Mouse (Mus musculus): ENCODE data around the gene Anapc11. TPM values are rescaled to one million over a fixed set of nuclear protein-coding genes. Genes with fewer than 3 reads are reported as not detected.

Anapc11 gene
- polyA plus RNA-seq, 1 experiment from 2014 or later, result 162 TPM

GRCm38 (mm10) chr11:120633520-120634343 lies 35.5 kb downstream of the Anapc11 start, which contains the start of gene Mafg:
TSS of gene Mafg (minus strand) at chr11:120633600.
- Histone ChIP-seq H3K4me2 (replicated peaks) (peak within 1 kb of the TSS; percentile 97), H3K4me1 (peaks cover 40% of the 10 kb centered on the region), H3K27ac (peak within 1 kb of the TSS; percentile 79), H3K27me3 (replicated peaks) (no peaks in the 10 kb centered on the region), H3K36me3 (peaks cover 11% of the 10 kb centered on the region), H3K9ac (peak within 1 kb of the TSS; percentile 95), H3K4me3 (peak within 1 kb of the TSS; percentile 90), H3K9me3 (no peaks in the 10 kb centered on the region)
- WGBS, result 10% methylated on average over 58 of the region's 58 CpGs
- peak; percentile 89 for ATAC-seq (ENCODE audit: low FRiP score, low read depth)

GRCm38 (mm10) chr11:120634810-120635209 lies 36.6 kb downstream of the Anapc11 start:
- H3K4me3 ChIP-seq, result no peak overlapping the region

GRCm38 (mm10) chr11:120641255-120641654 lies 43.0 kb downstream of the Anapc11 start:
- WGBS, result 68% methylated on average over 9 of the region's 9 CpGs
- Histone ChIP-seq H3K9ac (peak overlapping the region; percentile 33), H3K4me3 (no peak overlapping the region), H3K4me1 (peaks cover 21% of the 10 kb centered on the region), H3K9me3 (no peaks in the 10 kb centered on the region), H3K27ac (no peak overlapping the region), H3K4me2 (replicated peaks) (peak overlapping the region; percentile 12; the same call in 1 of the 2 replicates), H3K36me3 (no peaks in the 10 kb centered on the region), H3K27me3 (replicated peaks) (0 out of 2 replicates have a peak, but pooled peaks cover 6% of the 10 kb centered on the region)
- no peak for ATAC-seq (ENCODE audit: low FRiP score, low read depth)

More at GRCm38 (mm10) chr11:120634810-120635209, 36.6 kb downstream of the Anapc11 start:
- Histone ChIP-seq H3K36me3 (no peaks in the 10 kb centered on the region), H3K4me2 (replicated peaks) (no peak overlapping the region), H3K27ac (no peak overlapping the region), H3K9ac (no peak overlapping the region), H3K9me3 (no peaks in the 10 kb centered on the region), H3K27me3 (replicated peaks) (no peaks in the 10 kb centered on the region), H3K4me1 (peaks cover 31% of the 10 kb centered on the region)
- 85% methylated on average over 5 of the region's 5 CpGs for whole genome bisulfite sequencing
- no peak for ATAC-seq (ENCODE audit: low FRiP score, low read depth)

GRCm38 (mm10) chr11:120641869-120642268 lies 43.6 kb downstream of the Anapc11 start:
- Histone ChIP-seq H3K4me1 (peaks cover 21% of the 10 kb centered on the region), H3K27ac (no peak overlapping the region), H3K4me2 (replicated peaks) (peak overlapping the region; percentile 82), H3K27me3 (replicated peaks) (0 out of 2 replicates have a peak, but pooled peaks cover 6% of the 10 kb centered on the region), H3K4me3 (no peak overlapping the region), H3K36me3 (no peaks in the 10 kb centered on the region), H3K9ac (peak overlapping the region; percentile 33; the same call in 1 of the 2 replicates), H3K9me3 (no peaks in the 10 kb centered on the region)
- WGBS, result 83% methylated on average over 8 of the region's 8 CpGs
- no peak for ATAC-seq (ENCODE audit: low FRiP score, low read depth)

- Histone ChIP-seq H3K9ac (peak overlapping the region; percentile 58), H3K27me3 (replicated peaks) (peaks cover 12% of the 10 kb centered on the region; the same call in 1 of the 2 replicates), H3K36me3 (no peaks in the 10 kb centered on the region), H3K4me3 (peak overlapping the region; percentile 40), H3K9me3 (no peaks in the 10 kb centered on the region), H3K27ac (no peak overlapping the region), H3K4me1 (peaks cover 32% of the 10 kb centered on the region), H3K4me2 (replicated peaks) (peak overlapping the region; percentile 82)
- 2% methylated on average over 18 of the region's 18 CpGs for WGBS
- ATAC-seq (ENCODE audit: low FRiP score, low read depth), result peak; percentile 65
Observed at GRCm38 (mm10) chr11:120642939-120643600, 44.8 kb downstream of the Anapc11 start.

GRCm38 (mm10) chr11:120643601-120643987 lies 45.4 kb downstream of the Anapc11 start, which contains the start of gene Pycr1:
TSS of gene Pycr1 (minus strand) at chr11:120643769.
- H3K27ac ChIP-seq, result no peak within 1 kb of the TSS
- peak; percentile 100 for ATAC-seq (ENCODE audit: low FRiP score, low read depth)

GRCm38 (mm10) chr11:120647047-120647830 lies 49.0 kb downstream of the Anapc11 start:
- H3K27ac ChIP-seq, result no peak overlapping the region
- peaks cover 5% of the 10 kb centered on the region; the same call in 1 of the 2 replicates for H3K27me3 ChIP-seq (replicated peaks)
- H3K4me2 ChIP-seq (replicated peaks), result peak overlapping the region; percentile 57

More at GRCm38 (mm10) chr11:120643601-120643987, 45.4 kb downstream of the Anapc11 start, which contains the start of gene Pycr1:
- H3K9ac ChIP-seq, result peak within 1 kb of the TSS; percentile 58
- peak within 1 kb of the TSS; percentile 82 for H3K4me2 ChIP-seq (replicated peaks)
- H3K9me3 ChIP-seq, result no peaks in the 10 kb centered on the region
- peaks cover 35% of the 10 kb centered on the region for H3K4me1 ChIP-seq
- peak within 1 kb of the TSS; percentile 40 for H3K4me3 ChIP-seq
- H3K27me3 ChIP-seq (replicated peaks), result peaks cover 12% of the 10 kb centered on the region; the same call in 1 of the 2 replicates
- under 1% methylated on average over 15 of the region's 15 CpGs for WGBS
- no peaks in the 10 kb centered on the region for H3K36me3 ChIP-seq

GRCm38 (mm10) chr11:120648001-120648476 lies 49.8 kb downstream of the Anapc11 start, which contains the start of gene Myadml2:
TSS of gene Myadml2 (minus strand) at chr11:120648158.
- Histone ChIP-seq H3K4me1 (peaks cover 17% of the 10 kb centered on the region), H3K36me3 (no peaks in the 10 kb centered on the region), H3K9ac (peak within 1 kb of the TSS; percentile 51), H3K9me3 (no peaks in the 10 kb centered on the region), H3K27me3 (replicated peaks) (peaks cover 5% of the 10 kb centered on the region; the same call in 1 of the 2 replicates), H3K4me3 (peak within 1 kb of the TSS; percentile 19), H3K27ac (no peak within 1 kb of the TSS), H3K4me2 (replicated peaks) (peak within 1 kb of the TSS; percentile 57)
- 6% methylated on average over 13 of the region's 13 CpGs for WGBS
- no peak for ATAC-seq (ENCODE audit: low FRiP score, low read depth)

More at GRCm38 (mm10) chr11:120647047-120647830, 49.0 kb downstream of the Anapc11 start:
- Histone ChIP-seq H3K9ac (no peak overlapping the region; the same call in 1 of the 2 replicates), H3K36me3 (no peaks in the 10 kb centered on the region), H3K4me1 (peaks cover 25% of the 10 kb centered on the region), H3K9me3 (no peaks in the 10 kb centered on the region), H3K4me3 (peak overlapping the region; percentile 19; the same call in 1 of the 2 replicates)
- ATAC-seq (ENCODE audit: low FRiP score, low read depth), result no peak
- 82% methylated on average over 35 of the region's 35 CpGs for WGBS

- H3K4me3 ChIP-seq, result no peak overlapping the region
- WGBS, result 83% methylated on average over 3 of the region's 3 CpGs
- no peak for ATAC-seq (ENCODE audit: low FRiP score, low read depth)
Observed at GRCm38 (mm10) chr11:120651872-120652271, 53.7 kb downstream of the Anapc11 start.

GRCm38 (mm10) chr11:120654741-120655140 lies 56.5 kb downstream of the Anapc11 start:
- no peaks in the 10 kb centered on the region for H3K9me3 ChIP-seq
- H3K4me2 ChIP-seq (replicated peaks), result no peak overlapping the region
- whole genome bisulfite sequencing, result 89% methylated on average over 3 of the region's 3 CpGs
- H3K4me1 ChIP-seq, result peaks cover 6% of the 10 kb centered on the region
- H3K4me3 ChIP-seq, result no peak overlapping the region
- H3K9ac ChIP-seq, result no peak overlapping the region
- no peak for ATAC-seq (ENCODE audit: low FRiP score, low read depth)
- H3K27ac ChIP-seq, result no peak overlapping the region
- peaks cover 23% of the 10 kb centered on the region for H3K27me3 ChIP-seq (replicated peaks)
- no peaks in the 10 kb centered on the region for H3K36me3 ChIP-seq

More at GRCm38 (mm10) chr11:120651872-120652271, 53.7 kb downstream of the Anapc11 start:
- H3K4me2 ChIP-seq (replicated peaks), result no peak overlapping the region
- no peaks in the 10 kb centered on the region for H3K36me3 ChIP-seq
- H3K27me3 ChIP-seq (replicated peaks), result peaks cover 5% of the 10 kb centered on the region; the same call in 1 of the 2 replicates
- no peak overlapping the region for H3K27ac ChIP-seq
- no peaks in the 10 kb centered on the region for H3K9me3 ChIP-seq
- H3K9ac ChIP-seq, result no peak overlapping the region
- peaks cover 14% of the 10 kb centered on the region for H3K4me1 ChIP-seq

GRCm38 (mm10) chr11:120657301-120657700 lies 59.1 kb downstream of the Anapc11 start:
- H3K4me2 ChIP-seq (replicated peaks), result no peak overlapping the region
- no peak for ATAC-seq (ENCODE audit: low FRiP score, low read depth)
- H3K27ac ChIP-seq, result no peak overlapping the region
- no peaks in the 10 kb centered on the region for H3K9me3 ChIP-seq
- H3K27me3 ChIP-seq (replicated peaks), result peaks cover 49% of the 10 kb centered on the region
- no peak overlapping the region for H3K4me3 ChIP-seq
- H3K4me1 ChIP-seq, result peaks cover 23% of the 10 kb centered on the region
- WGBS, result 88% methylated on average over 4 of the region's 4 CpGs
- H3K36me3 ChIP-seq, result no peaks in the 10 kb centered on the region
- H3K9ac ChIP-seq, result no peak overlapping the region
